Mouse (Mus musculus): ENCODE results near the gene Emc1. TPM values are rescaled to one million over a fixed set of nuclear protein-coding genes. Genes with fewer than 3 reads are reported as not detected.

Gene Emc1
- 22.4 and 24.5 TPM in 2 replicates for polyA plus RNA-seq (2014; fragmentation: Nextera tagmentation; extraction: Ambion mirVana)

DNA sequence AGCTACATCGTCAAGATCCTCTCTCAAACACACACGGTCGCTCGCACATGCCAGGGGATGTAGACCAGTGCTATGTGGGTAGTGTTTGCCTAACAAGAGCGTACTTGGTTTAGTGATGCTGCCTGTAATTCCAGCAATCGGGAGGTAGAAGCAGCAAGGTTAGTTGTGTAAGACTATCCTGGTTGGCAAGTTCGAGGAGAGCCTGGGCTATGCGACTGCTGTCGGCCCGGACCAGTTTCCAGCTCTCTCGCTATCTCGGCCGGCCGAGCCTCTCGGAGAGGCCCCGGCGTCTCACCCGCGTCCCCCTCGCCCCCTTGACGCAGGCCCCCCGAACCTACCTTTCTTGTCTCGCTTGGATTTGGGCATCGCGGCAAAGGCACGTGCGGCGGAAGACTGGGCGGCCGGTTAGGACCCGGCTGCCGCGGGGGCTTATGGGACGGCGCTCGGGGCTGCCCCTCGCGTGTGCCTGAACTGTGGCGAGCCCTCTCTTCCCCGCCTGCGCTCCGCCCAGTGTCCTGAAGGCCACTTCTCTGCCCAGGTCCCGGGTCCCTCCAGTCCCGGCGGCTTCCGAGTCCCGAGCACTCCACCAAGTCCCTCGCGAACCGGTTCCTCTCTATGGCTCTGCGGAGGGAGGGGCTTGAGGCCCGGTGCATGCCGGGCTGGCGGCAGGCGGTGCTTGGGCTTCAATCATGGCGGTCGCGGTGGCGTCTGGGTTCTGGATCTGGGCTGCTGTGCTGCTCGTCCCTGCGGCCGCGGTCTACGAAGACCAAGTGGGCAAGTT lies at the start of gene Emc1, which contains the start of the genes Mrto4 and Ubr4:
Gene Emc1, plus strand, starts transcription at position 657 of the 781 bp plus-strand sequence.
Gene Mrto4, minus strand, starts transcription at position 646 of the 781 bp plus-strand sequence.
Gene Ubr4, plus strand, starts transcription at position 679 of the 781 bp plus-strand sequence.
- Histone ChIP-seq H3K4me3 (ENCODE audit: low read depth, low read length) (peak within 1 kb of the TSS; percentile 81), H3K27me3 (ENCODE audit: control insufficient read depth, insufficient read depth, low read length) (no peaks in the 10 kb centered on the region), H3K9ac (replicated peaks; ENCODE audit: low read depth, low read length) (peak within 1 kb of the TSS; percentile 88), H3K4me1 (ENCODE audit: control insufficient read depth, insufficient read depth, low read length) (peaks cover 7% of the 10 kb centered on the region), H3K4me2 (replicated peaks; ENCODE audit: low read depth, low read length) (peak within 1 kb of the TSS; percentile 88), H3K9me3 (ENCODE audit: control insufficient read depth, low read depth, low read length) (no peaks in the 10 kb centered on the region), H3K36me3 (ENCODE audit: control insufficient read depth, insufficient read depth, low read length) (peaks cover 28% of the 10 kb centered on the region), H3K27ac (ENCODE audit: low read length) (peak within 1 kb of the TSS; percentile 96)
- 0% methylated on average over 64 of the region's 64 CpGs for WGBS
- peak; percentile 92 for ATAC-seq (ENCODE audit: insufficient number of reproducible peaks, insufficient read depth, low FRiP score, low read depth)

DNA sequence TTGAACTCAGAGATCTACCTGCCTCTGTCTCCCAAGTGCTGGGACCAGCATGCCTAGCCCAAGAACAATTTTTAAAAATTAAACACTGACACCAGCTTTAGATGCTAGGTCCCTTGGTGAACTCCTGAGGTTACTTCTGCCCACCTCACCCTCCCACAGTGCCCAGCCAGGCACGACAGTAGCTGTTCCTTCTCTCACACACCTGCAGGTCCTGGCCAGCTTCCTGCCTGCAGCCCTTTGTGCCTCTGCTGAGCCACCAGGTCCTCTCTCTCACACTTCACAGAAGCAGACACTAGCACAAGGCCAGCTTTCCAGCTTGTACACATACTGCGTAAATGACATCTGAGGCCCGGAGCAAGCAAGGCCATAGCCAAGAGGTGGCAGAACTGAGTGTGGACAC lies 46.9 kb upstream of the Emc1 start:
- Histone ChIP-seq H3K27ac (ENCODE audit: low read length) (no peak overlapping the region), H3K4me2 (replicated peaks; ENCODE audit: low read depth, low read length) (no peak overlapping the region), H3K27me3 (ENCODE audit: control insufficient read depth, insufficient read depth, low read length) (no peaks in the 10 kb centered on the region), H3K4me3 (ENCODE audit: low read depth, low read length) (no peak overlapping the region), H3K36me3 (ENCODE audit: control insufficient read depth, insufficient read depth, low read length) (peaks cover 6% of the 10 kb centered on the region; the same call in 1 of the 2 replicates), H3K9ac (replicated peaks; ENCODE audit: low read depth, low read length) (no peak overlapping the region), H3K4me1 (ENCODE audit: control insufficient read depth, insufficient read depth, low read length) (peaks cover 4% of the 10 kb centered on the region; the same call in 1 of the 2 replicates), H3K9me3 (ENCODE audit: control insufficient read depth, low read depth, low read length) (no peaks in the 10 kb centered on the region)
- 89% methylated on average over 3 of the region's 3 CpGs for WGBS
- no peak for ATAC-seq (ENCODE audit: insufficient number of reproducible peaks, insufficient read depth, low FRiP score, low read depth)

DNA sequence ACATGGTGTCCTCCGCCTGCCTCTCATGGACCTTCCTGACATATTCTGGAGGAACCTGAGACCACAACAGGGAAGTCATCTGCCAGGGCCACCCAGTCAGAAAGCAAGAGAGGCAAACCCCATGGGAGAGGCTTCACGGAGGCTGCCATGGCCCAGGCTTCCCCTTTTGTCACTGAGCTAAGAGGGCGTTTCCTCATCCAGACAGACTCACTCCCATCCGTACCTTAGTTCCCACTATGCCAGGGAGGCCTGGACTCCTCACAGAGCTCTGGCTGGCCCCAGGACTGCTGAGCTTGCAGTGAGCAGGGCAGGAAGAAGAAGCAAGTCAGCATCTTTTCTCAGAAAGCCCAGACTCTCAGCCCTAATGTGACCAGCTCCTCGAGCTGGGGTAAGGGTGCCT lies 44.5 kb upstream of the Emc1 start:
- WGBS: 90% methylated on average over 5 of the region's 5 CpGs
- Histone ChIP-seq H3K9me3 (ENCODE audit: control insufficient read depth, low read depth, low read length) (no peaks in the 10 kb centered on the region), H3K27ac (ENCODE audit: low read length) (no peak overlapping the region), H3K4me1 (ENCODE audit: control insufficient read depth, insufficient read depth, low read length) (peaks cover 10% of the 10 kb centered on the region; the same call in 1 of the 2 replicates), H3K4me3 (ENCODE audit: low read depth, low read length) (no peak overlapping the region), H3K4me2 (replicated peaks; ENCODE audit: low read depth, low read length) (no peak overlapping the region), H3K27me3 (ENCODE audit: control insufficient read depth, insufficient read depth, low read length) (no peaks in the 10 kb centered on the region), H3K36me3 (ENCODE audit: control insufficient read depth, insufficient read depth, low read length) (peaks cover 6% of the 10 kb centered on the region; the same call in 1 of the 2 replicates), H3K9ac (replicated peaks; ENCODE audit: low read depth, low read length) (no peak overlapping the region)
- ATAC-seq (ENCODE audit: insufficient number of reproducible peaks, insufficient read depth, low FRiP score, low read depth): no peak

DNA sequence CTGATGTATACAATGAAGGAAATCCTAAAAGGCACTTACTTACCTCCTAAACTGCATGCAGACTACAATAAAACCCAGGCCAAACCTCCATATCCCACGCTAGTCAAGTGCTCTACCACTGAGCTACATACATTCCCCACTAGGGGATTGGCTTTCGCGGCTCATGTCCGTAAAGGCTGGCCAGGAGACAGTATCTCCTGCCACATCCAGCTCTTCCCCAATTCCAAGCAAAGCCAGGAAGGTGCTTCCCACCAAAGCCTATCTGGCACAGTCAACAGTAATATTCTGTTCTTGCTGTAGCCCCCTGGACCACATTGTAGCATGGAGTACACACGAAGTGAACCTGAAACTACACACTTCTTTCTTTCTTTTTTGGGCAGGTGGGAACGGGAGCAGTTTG lies 42.7 kb upstream of the Emc1 start:
- peaks cover 10% of the 10 kb centered on the region; the same call in 1 of the 2 replicates for H3K4me1 ChIP-seq (ENCODE audit: control insufficient read depth, insufficient read depth, low read length)
- no peak for ATAC-seq (ENCODE audit: insufficient number of reproducible peaks, insufficient read depth, low FRiP score, low read depth)
- H3K9ac ChIP-seq (replicated peaks; ENCODE audit: low read depth, low read length): peak overlapping the region; percentile 66; the same call in 1 of the 2 replicates
- H3K4me3 ChIP-seq (ENCODE audit: low read depth, low read length): peak overlapping the region; percentile 66
- peak overlapping the region; percentile 97 for H3K4me2 ChIP-seq (replicated peaks; ENCODE audit: low read depth, low read length)
- 20% methylated on average over 6 of the region's 6 CpGs for WGBS
- peaks cover 11% of the 10 kb centered on the region; the same call in 1 of the 2 replicates for H3K36me3 ChIP-seq (ENCODE audit: control insufficient read depth, insufficient read depth, low read length)
- H3K27ac ChIP-seq (ENCODE audit: low read length): peak overlapping the region; percentile 11; the same call in 1 of the 2 replicates
- H3K9me3 ChIP-seq (ENCODE audit: control insufficient read depth, low read depth, low read length): no peaks in the 10 kb centered on the region
- H3K27me3 ChIP-seq (ENCODE audit: control insufficient read depth, insufficient read depth, low read length): no peaks in the 10 kb centered on the region

DNA sequence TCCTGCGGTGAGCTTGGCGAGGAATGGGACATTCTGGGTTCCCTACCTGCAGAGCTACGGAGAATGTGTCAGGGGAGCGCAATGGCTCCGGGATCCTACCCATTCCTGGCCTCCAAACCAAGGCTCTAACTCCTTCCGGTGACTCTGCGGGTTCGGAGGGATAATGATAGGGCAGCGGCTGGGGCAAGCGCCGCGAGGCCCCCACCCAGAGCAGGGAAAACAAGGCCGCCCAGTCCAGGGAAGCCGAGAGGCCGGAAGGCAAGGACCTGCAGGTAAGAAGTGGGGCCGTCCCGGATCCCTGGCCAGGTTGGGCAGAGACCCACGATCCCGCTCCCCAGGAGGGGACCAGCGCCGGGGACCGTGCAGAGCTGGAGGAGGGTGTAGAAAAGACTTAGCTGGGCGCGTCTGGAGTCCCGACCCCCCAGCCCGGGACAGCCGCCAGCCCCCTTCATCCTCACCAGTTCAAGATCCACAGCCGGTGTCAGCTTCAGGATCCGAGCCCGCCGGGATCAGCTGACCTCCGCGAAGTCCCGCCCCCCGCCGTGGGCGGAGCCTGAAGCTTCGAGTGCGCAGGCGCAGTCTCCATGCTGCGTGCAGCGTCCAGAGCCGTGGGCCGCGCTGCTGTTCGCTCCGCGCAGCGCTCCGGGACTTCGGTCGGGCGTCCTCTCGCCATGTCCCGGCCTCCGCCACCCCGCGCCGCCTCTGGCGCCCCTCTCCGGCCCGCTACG lies 42.1 kb upstream of the Emc1 start, which contains the start of the genes Pqlc2 and Akr7a5:
Gene Pqlc2, minus strand, starts transcription at position 538 of the 728 bp plus-strand sequence.
Gene Akr7a5, plus strand, starts transcription at position 574 of the 728 bp plus-strand sequence.
- Histone ChIP-seq H3K4me1 (ENCODE audit: control insufficient read depth, insufficient read depth, low read length) (peaks cover 10% of the 10 kb centered on the region; the same call in 1 of the 2 replicates), H3K27me3 (ENCODE audit: control insufficient read depth, insufficient read depth, low read length) (no peaks in the 10 kb centered on the region), H3K9ac (replicated peaks; ENCODE audit: low read depth, low read length) (peak within 1 kb of the TSS; percentile 66), H3K36me3 (ENCODE audit: control insufficient read depth, insufficient read depth, low read length) (peaks cover 13% of the 10 kb centered on the region; the same call in 1 of the 2 replicates), H3K4me2 (replicated peaks; ENCODE audit: low read depth, low read length) (peak within 1 kb of the TSS; percentile 97), H3K27ac (ENCODE audit: low read length) (peak within 1 kb of the TSS; percentile 69), H3K4me3 (ENCODE audit: low read depth, low read length) (peak within 1 kb of the TSS; percentile 66), H3K9me3 (ENCODE audit: control insufficient read depth, low read depth, low read length) (no peaks in the 10 kb centered on the region)
- whole genome bisulfite sequencing: under 1% methylated on average over 62 of the region's 63 CpGs
- ATAC-seq (ENCODE audit: insufficient number of reproducible peaks, insufficient read depth, low FRiP score, low read depth): peak; percentile 89

DNA sequence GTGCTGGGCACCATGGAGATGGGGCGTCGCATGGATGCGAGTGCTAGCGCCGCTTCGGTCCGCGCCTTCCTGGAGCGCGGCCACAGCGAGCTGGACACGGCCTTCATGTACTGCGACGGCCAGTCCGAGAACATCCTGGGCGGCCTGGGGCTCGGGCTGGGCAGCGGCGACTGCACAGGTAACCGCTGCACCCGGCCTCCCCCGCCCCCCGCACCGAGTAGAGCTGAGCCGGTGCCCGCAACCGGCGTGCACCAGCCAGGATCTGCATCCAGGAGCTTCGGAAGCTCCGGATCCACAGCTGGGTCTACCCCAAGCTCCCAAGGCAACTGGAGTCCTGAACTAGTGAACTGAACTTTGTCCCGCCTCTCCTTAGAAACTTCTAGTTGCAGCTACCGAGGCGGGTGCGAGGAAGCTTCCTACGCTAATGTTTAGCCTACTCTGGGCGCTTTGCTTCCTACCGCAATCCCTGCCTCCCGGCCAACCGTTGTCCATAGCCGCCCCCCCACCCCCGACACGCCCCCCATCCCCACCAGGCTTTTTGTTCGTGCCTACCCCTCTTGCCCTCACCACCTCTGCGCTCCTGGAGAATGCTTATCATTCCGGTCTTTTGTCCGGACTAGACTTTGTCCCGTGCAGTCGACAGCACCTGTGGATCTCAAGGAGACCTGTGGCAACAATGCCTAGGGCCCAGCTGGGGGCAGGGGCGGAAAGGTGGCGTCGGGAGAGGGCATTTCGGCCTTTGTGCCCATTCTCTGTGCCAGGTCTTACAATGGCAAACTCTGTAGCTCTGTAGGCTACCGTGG lies 41.3 kb upstream of the Emc1 start:
- Histone ChIP-seq H3K4me3 (ENCODE audit: low read depth, low read length) (peak overlapping the region; percentile 66), H3K27me3 (ENCODE audit: control insufficient read depth, insufficient read depth, low read length) (no peaks in the 10 kb centered on the region), H3K9me3 (ENCODE audit: control insufficient read depth, low read depth, low read length) (no peaks in the 10 kb centered on the region), H3K9ac (replicated peaks; ENCODE audit: low read depth, low read length) (peak overlapping the region; percentile 66), H3K36me3 (ENCODE audit: control insufficient read depth, insufficient read depth, low read length) (peaks cover 18% of the 10 kb centered on the region; the same call in 1 of the 2 replicates), H3K4me2 (replicated peaks; ENCODE audit: low read depth, low read length) (peak overlapping the region; percentile 97), H3K27ac (ENCODE audit: low read length) (peak overlapping the region; percentile 69), H3K4me1 (ENCODE audit: control insufficient read depth, insufficient read depth, low read length) (peaks cover 10% of the 10 kb centered on the region; the same call in 1 of the 2 replicates)
- peak; percentile 72 for ATAC-seq (ENCODE audit: insufficient number of reproducible peaks, insufficient read depth, low FRiP score, low read depth)
- WGBS: under 1% methylated on average over 53 of the region's 53 CpGs

DNA sequence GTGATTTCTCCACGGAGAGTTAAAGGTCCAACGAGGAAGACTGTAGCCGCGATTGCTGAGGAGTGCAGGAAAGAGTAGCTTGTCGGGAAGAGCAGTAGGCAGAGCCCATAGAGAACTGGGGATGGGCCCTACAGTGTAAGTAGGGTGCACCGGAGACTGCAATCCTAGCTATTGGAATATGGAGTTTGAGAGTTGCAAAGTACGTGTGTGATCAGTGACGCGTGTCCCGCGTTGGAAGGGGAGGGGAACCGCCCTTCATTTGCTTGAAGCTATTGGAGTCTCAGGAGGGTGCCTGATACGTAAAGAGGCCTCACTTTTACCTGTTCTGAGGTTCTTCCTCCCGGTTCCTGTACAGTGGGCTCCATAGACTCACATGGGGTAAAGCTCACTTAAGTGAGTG lies 40.7 kb upstream of the Emc1 start:
- Histone ChIP-seq H3K4me2 (replicated peaks; ENCODE audit: low read depth, low read length) (peak overlapping the region; percentile 97), H3K9me3 (ENCODE audit: control insufficient read depth, low read depth, low read length) (no peaks in the 10 kb centered on the region), H3K27me3 (ENCODE audit: control insufficient read depth, insufficient read depth, low read length) (no peaks in the 10 kb centered on the region), H3K27ac (ENCODE audit: low read length) (0 out of 2 replicates have a peak overlapping the region, but pooled peaks have one; percentile 44), H3K9ac (replicated peaks; ENCODE audit: low read depth, low read length) (peak overlapping the region; percentile 66), H3K4me1 (ENCODE audit: control insufficient read depth, insufficient read depth, low read length) (peaks cover 10% of the 10 kb centered on the region; the same call in 1 of the 2 replicates), H3K4me3 (ENCODE audit: low read depth, low read length) (peak overlapping the region; percentile 66), H3K36me3 (ENCODE audit: control insufficient read depth, insufficient read depth, low read length) (peaks cover 22% of the 10 kb centered on the region; the same call in 1 of the 2 replicates)
- 18% methylated on average over 14 of the region's 14 CpGs for WGBS
- no peak for ATAC-seq (ENCODE audit: insufficient number of reproducible peaks, insufficient read depth, low FRiP score, low read depth)
